Mouse (Mus musculus): ENCODE results near the gene Hand2. TPM values are rescaled to one million over a fixed set of nuclear protein-coding genes. Genes with fewer than 3 reads are reported as not detected.
A peak's percentile ranks its signal among the peaks of the same experiment; 100 is the strongest.

Hand2 gene
- total RNA-seq, 2 experiments from 2014 or later = not detected

DNA sequence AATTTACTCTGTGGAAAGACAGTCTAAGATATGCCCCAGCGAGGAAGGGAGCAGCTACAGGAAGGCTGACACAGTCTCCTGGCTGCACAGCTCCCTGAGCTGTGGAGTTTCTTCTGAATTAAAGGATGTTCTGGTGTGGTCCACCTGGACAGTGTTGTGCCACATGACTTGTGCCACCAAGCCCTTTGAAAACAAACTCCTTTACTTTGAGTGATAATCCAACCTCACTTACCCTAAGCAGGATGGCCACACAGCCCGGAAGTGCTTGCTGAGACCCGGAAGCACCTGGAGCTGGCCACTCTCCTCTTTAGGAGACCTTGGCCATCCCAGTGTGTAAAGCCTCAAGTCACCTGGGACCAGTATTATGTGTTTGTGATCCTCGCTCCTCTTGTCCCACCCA is 27.5 kb downstream of the Hand2 start:
- no peak for DNase-seq (ENCODE audit: extremely low spot score in 1 of 2, low spot score in 2 of 2)
- Histone ChIP-seq H3K27ac (no peak overlapping the region), H3K4me3 (no peak overlapping the region)
- intact Hi-C loops (cut with DNase I) = loop anchor here (5.0 kb wide), 1 partner anchor 36 kb away; no protein-coding TSS in a partner anchor
- no peak for TF ChIP-seq CTCF (IDR thresholded peaks at IDR 0.05)

GRCm38 (mm10) chr8:57348866-57349520 is 28.2 kb downstream of the Hand2 start:
- H3K4me3 ChIP-seq = no peak overlapping the region
- intact Hi-C loops (cut with DNase I) = loop anchor here (5.0 kb wide), 1 partner anchor 37 kb away; no protein-coding TSS in a partner anchor
- DNase-seq (ENCODE audit: extremely low spot score in 1 of 2, low spot score in 2 of 2) = no peak
- no peak overlapping the region for H3K27ac ChIP-seq
- TF ChIP-seq CTCF (IDR thresholded peaks at IDR 0.05) = no peak

DNA sequence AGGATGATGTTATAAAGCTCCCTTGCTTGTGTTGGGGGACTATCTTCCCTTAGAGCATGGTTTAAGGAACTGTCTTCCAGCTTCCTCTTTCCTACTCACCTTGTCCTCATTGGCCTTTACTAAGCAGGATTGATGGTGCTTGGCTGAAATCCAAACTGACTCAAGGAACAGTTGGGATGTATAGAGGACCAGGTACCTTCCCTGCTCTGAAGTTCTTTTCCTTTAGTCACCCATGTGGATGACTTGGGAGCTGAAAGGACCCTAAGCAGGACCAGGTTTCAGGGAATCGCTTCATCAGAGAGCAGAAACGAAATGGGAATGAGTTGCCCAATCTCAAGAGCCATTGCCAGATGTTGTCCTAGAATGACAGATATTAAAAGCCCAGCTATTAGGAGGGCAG is 31.1 kb downstream of the Hand2 start:
- no peak for DNase-seq (ENCODE audit: extremely low spot score in 1 of 2, low spot score in 2 of 2)
- no peak for TF ChIP-seq CTCF (IDR thresholded peaks at IDR 0.05)
- Histone ChIP-seq H3K27ac (no peak overlapping the region), H3K4me3 (no peak overlapping the region)
- intact Hi-C loops (cut with DNase I) = loop anchor here (2.0 kb wide), 1 partner anchor 181 kb away; no protein-coding TSS in a partner anchor

DNA sequence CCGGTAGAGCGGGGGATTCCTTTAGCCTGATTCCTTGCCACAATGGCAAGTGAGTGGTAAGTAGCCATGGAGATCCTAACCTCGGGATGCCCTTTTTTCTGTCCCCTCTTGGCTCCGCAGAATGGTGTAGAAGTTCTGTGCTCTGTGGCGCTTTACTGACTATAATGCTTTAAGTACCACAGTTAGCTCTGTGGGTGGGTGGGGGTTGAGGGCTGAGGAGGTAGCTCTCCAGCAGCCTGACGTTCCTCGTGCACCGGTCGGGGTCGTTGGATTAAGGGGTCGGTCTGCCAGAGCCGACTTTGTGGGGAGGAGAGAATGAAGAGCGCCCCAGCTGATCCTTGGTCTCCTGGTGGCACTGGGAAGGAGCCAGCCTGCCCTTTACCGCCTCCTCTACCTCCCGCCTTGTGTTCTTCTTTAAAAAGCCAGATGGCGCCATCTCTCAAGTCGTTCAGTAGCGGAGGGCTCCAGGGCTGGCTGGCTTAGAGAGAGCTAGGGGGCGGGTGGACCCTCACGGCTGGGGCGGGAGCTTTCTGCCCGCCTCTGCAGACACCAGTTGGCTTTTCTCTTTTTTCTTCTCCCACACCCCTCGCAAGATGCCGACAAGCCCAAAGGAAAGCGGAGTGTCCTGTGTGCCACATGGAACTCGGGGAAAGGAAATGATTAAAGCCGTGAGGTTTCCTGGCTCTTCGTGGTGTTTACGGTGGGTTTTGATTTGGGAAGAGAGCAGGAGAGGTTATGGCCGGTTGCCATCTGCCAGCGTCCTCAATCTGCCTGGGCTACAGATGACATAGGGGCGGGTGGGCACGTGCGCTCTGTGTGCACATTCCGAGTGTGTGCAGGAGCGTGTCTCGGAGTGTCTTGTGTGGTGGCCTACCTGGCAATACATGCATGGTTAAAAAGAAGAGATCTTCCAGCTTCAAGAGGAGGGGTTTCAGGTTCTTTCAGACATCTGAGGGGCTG is 32.8 kb downstream of the Hand2 start:
- intact Hi-C loops (cut with DNase I) = loop anchor here (1.0 to 2.0 kb wide), 2 partner anchors 73 to 179 kb away; no protein-coding TSS in a partner anchor
- DNase-seq (ENCODE audit: extremely low spot score in 1 of 2, low spot score in 2 of 2) = peak in 1 of 2 experiments; percentile 23
- peak; percentile 53 for TF ChIP-seq CTCF (IDR thresholded peaks at IDR 0.05)
- peak overlapping the region; percentile 24 for H3K4me3 ChIP-seq
- H3K27ac ChIP-seq = no peak overlapping the region

DNA sequence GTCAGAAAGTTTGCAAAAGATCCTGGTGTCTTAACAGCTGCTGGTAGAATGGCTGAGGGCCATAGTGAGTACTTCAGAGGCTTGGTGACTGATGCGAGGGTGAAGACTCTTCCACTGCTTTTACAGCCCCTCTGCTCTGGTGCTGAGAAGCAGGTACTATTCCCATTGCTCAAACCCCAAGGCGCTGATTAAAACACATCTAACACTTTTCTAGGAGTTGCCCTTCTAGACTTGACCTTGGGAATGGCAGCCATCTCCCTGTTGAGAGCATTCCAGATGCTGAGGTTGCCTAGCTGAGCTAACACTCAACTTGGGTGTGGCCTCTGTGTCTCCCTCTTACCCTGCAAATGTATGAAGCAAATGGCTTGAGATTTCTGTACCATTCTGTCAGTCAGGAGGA is 34.1 kb downstream of the Hand2 start:
- no peak overlapping the region for H3K27ac ChIP-seq
- TF ChIP-seq CTCF (IDR thresholded peaks at IDR 0.05) = no peak
- no peak for DNase-seq (ENCODE audit: extremely low spot score in 1 of 2, low spot score in 2 of 2)
- H3K4me3 ChIP-seq = no peak overlapping the region
- intact Hi-C loops (cut with DNase I) = no loop called here

DNA sequence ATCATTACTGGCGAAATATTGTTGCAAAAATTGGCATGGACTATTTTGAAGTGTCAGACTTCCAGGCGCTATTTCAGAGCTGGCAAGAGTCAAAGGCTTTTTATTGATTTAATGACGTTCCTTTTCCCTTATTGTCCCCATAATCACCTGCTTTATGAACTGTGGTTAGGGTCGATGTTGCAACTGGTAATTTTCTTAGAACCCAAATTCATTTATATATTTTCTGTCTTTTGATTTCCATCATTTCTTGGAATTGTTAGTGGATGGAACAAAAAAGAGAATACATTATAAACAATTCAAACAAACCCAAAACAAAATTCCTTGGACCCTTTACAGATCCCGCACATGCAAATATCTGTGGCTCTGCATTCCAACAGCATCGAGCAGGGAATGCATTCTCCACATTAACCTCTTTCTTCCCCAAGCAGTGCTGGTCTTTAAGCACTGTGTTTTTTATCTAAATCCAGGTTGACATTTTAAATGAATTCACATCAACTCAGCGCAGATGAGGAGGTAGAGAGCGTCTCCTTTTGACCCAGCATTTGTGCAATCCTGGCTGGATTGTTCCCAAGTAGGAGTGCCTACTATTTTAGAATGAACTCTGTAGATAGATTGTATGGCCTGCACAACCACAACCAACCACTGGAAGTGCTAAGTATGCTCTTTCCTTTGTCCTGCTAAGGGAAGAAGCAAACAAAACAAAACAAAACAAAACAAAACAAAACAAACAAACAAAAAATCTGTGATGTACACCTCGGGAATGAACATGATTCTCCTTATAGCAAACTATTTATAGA is 35.9 kb downstream of the Hand2 start:
- DNase-seq (ENCODE audit: extremely low spot score in 1 of 2, low spot score in 2 of 2) = no peak
- intact Hi-C loops (cut with DNase I) = no loop called here
- no peak overlapping the region for H3K4me3 ChIP-seq
- TF ChIP-seq CTCF (IDR thresholded peaks at IDR 0.05) = no peak
- H3K27ac ChIP-seq = no peak overlapping the region

DNA sequence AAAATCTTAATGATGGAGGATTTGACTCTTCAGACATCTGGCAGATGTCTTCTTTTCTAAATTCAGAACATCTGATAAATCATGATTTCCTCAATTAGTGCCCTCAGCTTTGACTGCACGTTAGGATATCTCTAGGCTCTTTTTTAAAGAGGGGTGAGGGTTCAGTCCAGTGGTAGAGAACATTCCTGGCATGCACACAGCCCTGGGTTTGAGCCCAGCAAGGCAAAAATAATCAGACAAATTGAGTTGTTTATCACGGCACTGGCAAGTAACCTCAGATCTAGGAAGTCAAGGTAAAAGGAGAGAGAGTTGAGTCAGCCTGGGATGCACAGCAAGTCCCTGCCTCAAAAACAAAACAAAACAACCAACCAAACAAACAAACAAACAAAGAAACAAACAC is 39.7 kb downstream of the Hand2 start:
- intact Hi-C loops (cut with DNase I) = no loop called here
- TF ChIP-seq CTCF (IDR thresholded peaks at IDR 0.05) = no peak

GRCm38 (mm10) chr8:57361003-57361805 is 40.4 kb downstream of the Hand2 start:
- Histone ChIP-seq H3K27ac (no peak overlapping the region), H3K4me3 (no peak overlapping the region)
- no peak for DNase-seq (ENCODE audit: extremely low spot score in 1 of 2, low spot score in 2 of 2)
- no peak for TF ChIP-seq CTCF (IDR thresholded peaks at IDR 0.05)
- intact Hi-C loops (cut with DNase I) = no loop called here

More for the DNA sequence above, 39.7 kb downstream of the Hand2 start:
- Histone ChIP-seq H3K4me3 (no peak overlapping the region), H3K27ac (no peak overlapping the region)
- no peak for DNase-seq (ENCODE audit: extremely low spot score in 1 of 2, low spot score in 2 of 2)

GRCm38 (mm10) chr8:57362881-57363280 is 42.1 kb downstream of the Hand2 start:
- Histone ChIP-seq H3K27ac (no peak overlapping the region), H3K4me3 (no peak overlapping the region)
- no peak for TF ChIP-seq CTCF (IDR thresholded peaks at IDR 0.05)
- intact Hi-C loops (cut with DNase I) = no loop called here
- DNase-seq (ENCODE audit: extremely low spot score in 1 of 2, low spot score in 2 of 2) = no peak

DNA sequence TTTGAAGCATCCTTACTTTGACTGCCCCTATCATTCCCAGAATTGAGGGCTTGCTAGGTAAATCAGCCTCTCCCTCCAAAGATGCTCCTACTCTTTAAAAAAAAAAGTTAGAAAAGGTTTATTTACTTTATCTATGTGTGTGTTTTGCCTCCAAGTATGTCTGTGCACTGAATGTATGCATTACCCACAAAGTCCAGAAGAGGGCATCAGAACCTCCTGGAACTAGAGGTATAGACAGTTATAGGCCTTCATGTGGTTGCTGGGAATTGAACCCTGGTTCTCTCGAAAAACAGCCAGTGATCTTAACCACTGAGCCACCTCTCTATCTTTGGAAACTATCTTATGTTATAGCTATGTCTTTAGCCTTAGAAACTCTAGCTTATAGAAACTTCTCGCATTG is 53.3 kb downstream of the Hand2 start:
- no peak for DNase-seq (ENCODE audit: extremely low spot score in 1 of 2, low spot score in 2 of 2)
- Histone ChIP-seq H3K27ac (no peak overlapping the region), H3K4me3 (no peak overlapping the region)
- no peak; the same call in 1 of the 2 replicates for TF ChIP-seq CTCF (IDR thresholded peaks at IDR 0.05)
- intact Hi-C loops (cut with DNase I) = no loop called here

Other genes starting within 250 kb of the Hand2 start
- 10 to 100 TPM; 41.1 to 42.5 TPM for gene Scrg1, start 134.9 kb downstream of the Hand2 start, total RNA-seq (2021)
- 10 to 100 TPM in 1 of 2 experiments, 1 to 10 TPM in 1; 9.8 to 13.9 TPM for gene Sap30, start 166.9 kb downstream of the Hand2 start, total RNA-seq (2021)
- 1 to 10 TPM; 3.9 to 6.4 TPM for gene Hmgb2, start 190.9 kb downstream of the Hand2 start, total RNA-seq (2021)